Mouse (Mus musculus) lung, postnatal 0 days (tissue): ENCODE measurements around the gene Rassf7.

Experiments used
- CTCF ChIP-seq: IDR thresholded peaks from 2 replicates; pipeline ENCODE4 v1.5.1; 2016; ENCODE audit warnings: antibody characterized with exemption, mild to moderate bottlenecking
- EP300 ChIP-seq: IDR thresholded peaks from 2 replicates; pipeline ENCODE4 v1.6.1; 2016; ENCODE audit warnings: antibody characterized with exemption, mild to moderate bottlenecking, control low read depth

GRCm38 (mm10) chr7:141264041-141264700 is 48.5 kb downstream of the Rassf7 start:
- TF ChIP-seq EP300 = no peak
- no peak for TF ChIP-seq CTCF
